Mouse (Mus musculus): ENCODE measurements around the gene Mfsd2b.
"Not testable (repeated sequence)": the region's sequence is repeated elsewhere in the genome, so short reads cannot be mapped to it uniquely, and the experiment has no call there.

Gene Mfsd2b

GRCm38 (mm10) chr12:4874161-4874927 lies at the start of gene Mfsd2b:
Gene Mfsd2b (minus strand): TSS chr12:4874359.
- peak; percentile 71 for DNase-seq (ENCODE audit: low read depth)

DNA sequence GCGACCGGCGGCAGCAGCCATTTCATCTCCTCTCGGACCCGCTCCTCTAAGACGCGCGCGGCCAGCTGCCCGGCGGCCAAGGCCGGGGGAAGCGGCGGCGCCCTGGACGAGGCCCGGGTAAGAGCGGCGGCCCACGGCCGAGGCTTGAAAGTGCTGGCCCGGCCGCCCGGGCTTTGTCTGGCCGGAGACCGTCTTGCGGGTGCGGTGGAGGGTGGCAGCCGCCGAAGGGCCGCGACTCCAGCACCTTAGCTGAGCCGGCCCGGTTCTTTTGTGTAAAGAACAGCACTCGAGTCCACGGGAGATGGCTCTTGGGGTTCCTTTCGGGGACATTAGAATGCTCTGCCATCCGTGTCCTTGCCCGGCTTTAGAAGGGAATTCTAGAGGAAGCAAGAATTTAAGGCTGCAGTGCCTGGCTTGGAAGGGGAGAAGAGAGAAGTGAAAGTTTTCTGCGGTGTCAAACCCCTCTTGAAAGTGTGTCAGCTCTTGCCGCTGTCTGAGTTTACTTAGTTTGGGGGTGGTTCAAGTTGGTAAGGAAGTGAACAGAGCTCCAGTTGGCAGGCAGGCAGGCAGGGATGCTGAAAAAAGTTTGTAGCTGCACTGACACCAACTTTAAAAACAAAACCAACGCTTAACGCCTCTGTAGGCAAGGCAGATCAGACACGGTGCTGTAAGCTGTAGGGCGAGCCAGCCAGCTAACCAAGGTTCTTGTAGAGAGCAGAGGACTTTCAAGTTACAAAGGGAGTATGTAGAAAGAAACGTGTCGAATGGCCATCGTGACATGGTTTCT lies 43.8 kb upstream of the Mfsd2b start:
- DNase-seq (ENCODE audit: low read depth): peak; percentile 83

- DNase-seq (ENCODE audit: low read depth): peak; percentile 97
These were observed 43.0 kb upstream of the Mfsd2b start, which contains the start of gene Atad2b for GRCm38 (mm10) chr12:4916994-4917804. Gene Atad2b (plus strand): TSS chr12:4917353.

- DNase-seq (ENCODE audit: low read depth): no peak
These were observed 40.8 kb upstream of the Mfsd2b start for GRCm38 (mm10) chr12:4914944-4915343.

GRCm38 (mm10) chr12:4914441-4914840 lies 40.3 kb upstream of the Mfsd2b start:
- DNase-seq (ENCODE audit: low read depth): no peak

- DNase-seq (ENCODE audit: low read depth): no peak
These were observed 37.6 kb upstream of the Mfsd2b start for GRCm38 (mm10) chr12:4911716-4912115.

DNA sequence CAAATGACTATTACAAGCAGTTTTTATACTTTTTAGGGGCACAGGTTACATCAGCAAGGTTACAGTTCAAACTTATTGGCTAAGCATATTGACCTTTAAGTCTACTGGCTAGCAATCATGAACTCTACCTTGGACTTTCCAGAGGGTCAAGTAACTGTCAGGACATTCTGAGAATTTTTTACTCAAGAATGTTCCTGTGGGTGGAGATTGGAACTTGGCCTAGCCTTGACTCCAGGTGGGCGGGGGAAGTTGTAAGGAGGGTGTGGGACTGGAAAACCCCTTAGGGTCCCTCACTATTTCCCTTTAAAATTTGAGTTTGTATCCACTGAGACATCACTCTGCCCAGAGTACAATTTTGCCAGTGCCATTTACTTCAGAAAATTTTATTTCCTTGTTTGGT lies 36.3 kb upstream of the Mfsd2b start:
- not testable (repeated sequence) for DNase-seq (ENCODE audit: low read depth)

- no peak for DNase-seq (ENCODE audit: low read depth)
These were observed 34.2 kb upstream of the Mfsd2b start for GRCm38 (mm10) chr12:4908391-4908790.

DNA sequence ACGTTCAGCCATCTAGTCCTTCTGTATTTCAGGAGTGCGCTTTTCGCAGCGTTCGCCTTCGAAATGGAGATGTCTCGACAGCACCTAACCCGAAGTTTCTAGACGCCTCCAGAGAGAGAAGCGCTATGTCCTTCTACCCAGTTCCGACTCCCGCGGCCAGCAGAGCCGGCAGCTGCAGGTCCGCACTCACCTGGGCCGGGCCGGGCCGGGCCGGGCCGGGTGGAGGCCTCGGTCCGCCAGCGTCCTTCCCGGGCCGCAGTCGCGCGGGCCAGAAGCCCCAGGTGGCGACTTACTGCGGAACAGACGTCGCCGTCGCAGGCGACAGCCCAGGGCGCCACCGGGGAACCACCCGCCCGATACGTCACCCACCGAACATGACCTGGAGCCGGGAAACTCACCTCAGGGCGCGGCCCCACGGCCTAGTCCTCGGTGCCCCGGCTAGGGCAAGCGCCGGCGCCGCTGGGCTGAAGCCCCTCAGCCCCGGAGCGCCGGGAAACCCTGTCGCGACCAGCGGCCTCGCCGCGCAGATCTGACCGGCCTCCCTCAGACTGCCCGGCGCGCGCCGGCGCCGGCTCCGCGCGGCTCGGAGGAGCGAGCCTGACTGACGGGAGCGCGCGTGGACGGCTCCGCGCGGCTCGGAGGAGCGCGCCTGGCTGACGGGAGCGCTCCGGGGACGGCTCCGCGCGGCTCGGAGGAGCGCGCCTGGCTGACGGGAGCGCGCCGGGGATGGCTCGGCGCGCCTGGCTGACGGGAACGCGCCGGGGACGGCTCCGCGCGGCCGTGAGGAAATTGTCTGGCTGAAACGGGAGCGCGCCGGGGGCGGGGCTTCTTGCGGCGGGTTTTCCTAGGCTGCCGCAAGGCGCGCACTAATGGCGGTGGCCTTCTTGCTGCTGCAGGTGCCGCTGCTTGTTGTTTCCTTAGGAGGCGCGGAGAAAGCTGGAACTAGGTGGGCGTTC lies 33.1 kb upstream of the Mfsd2b start, which contains the start of gene Ubxn2a:
Ubxn2a (minus strand) TSS at position 755 of the 956 bp plus-strand sequence.
- peak; percentile 98 for DNase-seq (ENCODE audit: low read depth)

- DNase-seq (ENCODE audit: low read depth): peak; percentile 35
These were observed 32.3 kb upstream of the Mfsd2b start for GRCm38 (mm10) chr12:4906476-4906875.

- DNase-seq (ENCODE audit: low read depth): peak; percentile 46
These were observed 31.8 kb upstream of the Mfsd2b start for GRCm38 (mm10) chr12:4905946-4906345.

- DNase-seq (ENCODE audit: low read depth): no peak
These were observed 23.9 kb upstream of the Mfsd2b start for GRCm38 (mm10) chr12:4898024-4898423.

GRCm38 (mm10) chr12:4889891-4890290 lies 15.7 kb upstream of the Mfsd2b start:
- no peak for DNase-seq (ENCODE audit: low read depth)

GRCm38 (mm10) chr12:4889251-4889650 lies 15.1 kb upstream of the Mfsd2b start:
- no peak for DNase-seq (ENCODE audit: low read depth)

DNA sequence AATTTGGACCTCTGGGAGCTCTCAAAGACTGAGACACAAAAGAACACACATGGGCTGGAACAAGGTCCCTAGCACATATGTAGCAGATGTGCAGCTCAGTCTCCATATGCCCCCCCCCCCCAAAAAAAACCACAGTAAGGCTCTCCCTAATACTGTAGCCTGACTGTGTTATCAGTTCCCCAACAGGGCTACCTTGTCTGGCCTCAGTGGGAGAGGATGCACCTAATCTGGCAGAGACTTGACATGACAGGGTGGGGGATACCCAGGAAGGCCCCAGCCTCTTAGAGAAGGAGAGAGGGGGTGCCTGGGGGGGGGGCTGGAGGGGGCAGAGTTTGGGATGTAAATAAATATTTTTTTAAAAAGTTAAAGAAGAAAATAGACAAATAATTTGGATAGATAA lies 14.6 kb upstream of the Mfsd2b start:
- no peak for DNase-seq (ENCODE audit: low read depth)

GRCm38 (mm10) chr12:4886581-4886980 lies 12.4 kb upstream of the Mfsd2b start:
- not testable (repeated sequence) for DNase-seq (ENCODE audit: low read depth)

GRCm38 (mm10) chr12:4885062-4885461 lies 10.9 kb upstream of the Mfsd2b start:
- no peak for DNase-seq (ENCODE audit: low read depth)

- no peak for DNase-seq (ENCODE audit: low read depth)
These were observed 7.9 kb upstream of the Mfsd2b start for GRCm38 (mm10) chr12:4882086-4882485.

- DNase-seq (ENCODE audit: low read depth): peak; percentile 26
These were observed 4.9 kb upstream of the Mfsd2b start for GRCm38 (mm10) chr12:4879048-4879447.

DNA sequence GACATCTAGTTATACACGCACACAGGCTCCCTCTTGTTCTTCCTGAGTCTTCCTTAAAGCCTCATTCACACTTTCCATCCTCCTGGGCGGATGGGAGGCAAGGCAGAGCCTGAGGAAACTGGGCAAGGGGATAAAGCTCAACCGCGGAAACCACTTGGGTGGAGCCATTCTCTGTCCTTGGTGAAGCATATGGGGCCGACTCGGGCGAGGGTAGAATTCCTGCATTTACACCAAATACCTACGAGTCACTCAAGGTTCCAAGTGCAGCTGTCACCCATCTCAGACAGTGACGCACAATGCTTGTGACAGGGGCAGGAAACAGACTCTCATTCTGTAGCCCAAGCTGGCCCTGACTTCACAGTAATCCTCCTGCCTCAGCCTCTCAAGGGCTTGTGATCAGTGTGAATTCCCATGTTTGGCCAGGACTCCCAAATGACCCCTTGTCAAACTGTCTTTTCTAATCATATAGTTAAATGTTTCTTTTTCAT lies 4.2 kb upstream of the Mfsd2b start:
- DNase-seq (ENCODE audit: low read depth): no peak

DNA sequence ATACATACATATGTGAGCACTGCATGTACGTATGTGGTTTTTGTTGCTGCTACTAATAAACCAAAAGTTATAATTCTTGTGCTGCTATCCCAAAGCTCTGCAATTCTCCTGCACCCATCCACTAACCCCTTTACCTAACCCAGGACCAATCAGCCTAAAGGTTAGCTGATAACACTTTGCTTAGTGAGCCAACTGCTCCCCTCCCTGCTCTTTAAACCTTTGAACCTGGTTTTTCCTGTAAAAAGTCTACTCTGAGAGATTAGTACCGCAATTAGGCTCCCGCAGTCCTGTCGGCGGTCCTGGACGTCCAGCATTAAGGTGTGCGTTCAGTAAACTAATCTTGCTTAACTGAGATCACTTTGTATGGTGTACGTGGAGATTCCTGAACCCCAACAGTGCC lies 1.5 kb upstream of the Mfsd2b start:
- DNase-seq (ENCODE audit: low read depth): no peak

All from naive thymus-derived CD4-positive, alpha-beta T cell, adult 2 months (primary cell).